Mouse (Mus musculus): ENCODE results near the gene Get4. TPM values are rescaled to one million over a fixed set of nuclear protein-coding genes. Genes with fewer than 3 reads are reported as not detected.

Gene Get4
- polyA plus RNA-seq, 1 experiment from 2014 or later, result 133 TPM

DNA sequence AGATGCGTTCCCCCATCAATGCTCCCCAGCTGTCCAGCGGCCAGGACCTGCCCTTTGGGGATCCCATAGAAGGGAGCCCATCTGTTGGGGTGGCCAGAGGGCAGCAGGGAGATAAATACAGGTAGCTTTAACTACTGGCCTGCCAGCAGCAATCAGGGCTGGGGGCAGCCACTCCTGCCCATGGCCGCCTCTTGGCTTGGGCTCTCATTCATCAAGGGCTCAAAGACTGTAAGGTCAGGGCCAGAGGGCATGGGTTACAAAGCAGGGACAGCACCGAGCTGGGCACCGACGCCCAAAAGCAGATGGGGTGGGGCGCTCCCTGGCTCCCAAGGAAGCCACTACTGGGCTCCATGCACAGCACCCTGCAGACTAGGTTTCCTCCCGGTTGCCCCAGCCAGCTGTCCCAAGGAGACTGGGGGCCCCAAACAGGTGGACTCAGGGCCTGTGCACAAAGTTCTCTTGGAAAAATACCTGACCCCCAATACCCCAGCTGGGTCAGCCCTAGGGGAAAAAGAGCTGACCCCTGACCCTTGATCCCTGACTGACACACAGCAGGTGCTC lies 19.9 kb downstream of the Get4 start:
- H3K9me3 ChIP-seq (ENCODE audit: control insufficient read depth, low read length), result no peaks in the 10 kb centered on the region
- no peak overlapping the region for H3K27ac ChIP-seq (replicated peaks)
- WGBS, result 43% methylated on average over 8 of the region's 8 CpGs

DNA sequence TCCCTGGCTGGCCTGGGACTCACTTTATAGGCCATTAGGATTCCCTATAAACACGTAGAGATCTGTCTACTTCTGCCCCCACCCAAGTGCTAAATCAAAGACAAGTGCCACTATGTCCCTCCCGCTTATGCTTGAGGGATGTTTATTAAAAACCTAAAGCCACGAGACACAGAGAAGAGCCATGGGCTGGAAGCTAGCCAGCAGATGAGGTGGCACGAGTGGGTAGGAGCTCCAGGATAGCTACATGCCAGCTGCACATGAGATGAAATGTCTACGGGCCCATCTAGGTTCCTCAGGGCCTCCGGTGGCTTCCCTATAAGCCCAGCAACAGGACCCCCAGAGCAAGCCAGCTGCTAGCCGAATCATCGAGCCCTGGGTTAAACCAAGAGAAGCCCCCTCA lies 25.2 kb downstream of the Get4 start:
- no peak overlapping the region for H3K27ac ChIP-seq (replicated peaks)
- H3K27me3 ChIP-seq (ENCODE audit: control insufficient read depth, insufficient read depth, low read length), result no peaks in the 10 kb centered on the region
- TF ChIP-seq CTCF (IDR thresholded peaks at IDR 0.05; ENCODE audit: low read depth), result no peak
- no peak for TF ChIP-seq EP300 (optimal IDR thresholded peaks at IDR 0.05)
- no peaks in the 10 kb centered on the region for H3K4me1 ChIP-seq (replicated peaks; ENCODE audit: control insufficient read depth, insufficient read depth)
- no peak overlapping the region for H3K4me3 ChIP-seq (ENCODE audit: low read depth, low read length)
- no peak for ATAC-seq (ENCODE audit: low FRiP score, low TSS enrichment)
- 71% methylated on average over 8 of the region's 8 CpGs for WGBS
- no peak overlapping the region for H3K4me2 ChIP-seq (replicated peaks; ENCODE audit: low read depth)
- H3K36me3 ChIP-seq (ENCODE audit: control insufficient read depth, insufficient read depth, low read length), result no peaks in the 10 kb centered on the region
- H3K9me3 ChIP-seq (ENCODE audit: control insufficient read depth, low read length), result no peaks in the 10 kb centered on the region
- no peak overlapping the region for H3K9ac ChIP-seq (ENCODE audit: low read length)
- no peak for DNase-seq (ENCODE audit: low spot score)

More for the DNA sequence above, 19.9 kb downstream of the Get4 start:
- Histone ChIP-seq H3K4me2 (replicated peaks; ENCODE audit: low read depth) (no peak overlapping the region), H3K9ac (ENCODE audit: low read length) (no peak overlapping the region), H3K4me3 (ENCODE audit: low read depth, low read length) (no peak overlapping the region), H3K27me3 (ENCODE audit: control insufficient read depth, insufficient read depth, low read length) (no peaks in the 10 kb centered on the region), H3K4me1 (replicated peaks; ENCODE audit: control insufficient read depth, insufficient read depth) (no peaks in the 10 kb centered on the region), H3K36me3 (ENCODE audit: control insufficient read depth, insufficient read depth, low read length) (peaks cover 12% of the 10 kb centered on the region; the same call in 1 of the 2 replicates)
- DNase-seq (ENCODE audit: low spot score) (no peak), ATAC-seq (ENCODE audit: low FRiP score, low TSS enrichment) (no peak)
- no peak for TF ChIP-seq CTCF (IDR thresholded peaks at IDR 0.05; ENCODE audit: low read depth)
- no peak for TF ChIP-seq EP300 (optimal IDR thresholded peaks at IDR 0.05)

DNA sequence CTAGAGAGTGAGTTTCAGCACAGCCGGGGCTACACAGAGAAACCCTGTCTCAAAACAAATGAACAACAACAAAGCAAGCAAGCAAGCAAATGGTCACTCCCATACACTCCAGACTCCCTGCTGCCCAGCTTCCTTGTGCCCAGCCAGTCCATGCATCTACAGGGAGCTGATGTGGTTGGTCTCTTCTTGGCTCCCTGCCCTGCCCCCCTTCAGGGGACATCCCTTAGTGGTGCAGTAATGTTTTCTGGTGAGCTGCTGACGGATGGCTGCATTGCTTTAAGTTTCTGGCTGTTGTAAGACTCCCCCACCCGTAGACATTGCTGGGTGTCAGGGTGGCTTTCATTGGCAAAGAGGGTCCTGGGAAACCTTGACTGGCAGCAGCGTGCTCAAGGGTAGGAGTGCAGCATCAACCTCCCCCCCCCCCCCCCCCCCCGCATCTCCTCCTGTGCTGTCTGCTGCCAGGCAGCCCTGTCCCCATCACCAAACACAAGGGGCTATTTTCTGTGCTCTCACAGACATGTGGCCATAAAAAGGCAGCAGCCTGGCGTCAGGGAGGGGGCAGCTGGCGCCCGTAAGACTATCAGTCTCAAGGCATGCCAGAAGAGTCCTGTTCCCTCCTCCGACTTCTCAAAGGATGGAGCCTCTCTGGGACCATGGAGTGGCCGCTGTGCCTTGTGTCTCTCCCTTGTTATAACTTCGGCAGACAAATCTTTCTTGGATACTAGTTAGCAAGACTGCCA lies 29.4 kb downstream of the Get4 start:
- no peaks in the 10 kb centered on the region for H3K36me3 ChIP-seq (ENCODE audit: control insufficient read depth, insufficient read depth, low read length)
- TF ChIP-seq EP300 (optimal IDR thresholded peaks at IDR 0.05), result no peak
- TF ChIP-seq CTCF (IDR thresholded peaks at IDR 0.05; ENCODE audit: low read depth), result no peak
- DNase-seq (ENCODE audit: low spot score) (no peak), ATAC-seq (ENCODE audit: low FRiP score, low TSS enrichment) (no peak; the same call in 1 of the 2 replicates)
- H3K4me1 ChIP-seq (replicated peaks; ENCODE audit: control insufficient read depth, insufficient read depth), result peaks cover 6% of the 10 kb centered on the region
- H3K27ac ChIP-seq (replicated peaks), result 0 out of 2 replicates have a peak overlapping the region, but pooled peaks have one; percentile 53
- WGBS, result 47% methylated on average over 10 of the region's 11 CpGs
- no peak overlapping the region for H3K9ac ChIP-seq (ENCODE audit: low read length)
- no peaks in the 10 kb centered on the region for H3K9me3 ChIP-seq (ENCODE audit: control insufficient read depth, low read length)
- H3K4me3 ChIP-seq (ENCODE audit: low read depth, low read length), result no peak overlapping the region
- no peak overlapping the region for H3K4me2 ChIP-seq (replicated peaks; ENCODE audit: low read depth)
- no peaks in the 10 kb centered on the region for H3K27me3 ChIP-seq (ENCODE audit: control insufficient read depth, insufficient read depth, low read length)

GRCm38 (mm10) chr5:139282191-139282590 lies 30.1 kb downstream of the Get4 start:
- H3K27ac ChIP-seq (replicated peaks), result peak overlapping the region; percentile 53; the same call in 1 of the 2 replicates

GRCm38 (mm10) chr5:139283460-139284180 lies 31.5 kb downstream of the Get4 start:
- Histone ChIP-seq H3K27me3 (ENCODE audit: control insufficient read depth, insufficient read depth, low read length) (no peaks in the 10 kb centered on the region), H3K36me3 (ENCODE audit: control insufficient read depth, insufficient read depth, low read length) (no peaks in the 10 kb centered on the region), H3K9me3 (ENCODE audit: control insufficient read depth, low read length) (no peaks in the 10 kb centered on the region), H3K4me3 (ENCODE audit: low read depth, low read length) (no peak overlapping the region), H3K4me2 (replicated peaks; ENCODE audit: low read depth) (no peak overlapping the region), H3K27ac (replicated peaks) (no peak overlapping the region), H3K4me1 (replicated peaks; ENCODE audit: control insufficient read depth, insufficient read depth) (peaks cover 9% of the 10 kb centered on the region), H3K9ac (ENCODE audit: low read length) (no peak overlapping the region)
- DNase-seq (ENCODE audit: low spot score), result no peak
- 95% methylated on average over 14 of the region's 14 CpGs for WGBS
- no peak for ATAC-seq (ENCODE audit: low FRiP score, low TSS enrichment)
- TF ChIP-seq EP300 (optimal IDR thresholded peaks at IDR 0.05) (no peak), CTCF (IDR thresholded peaks at IDR 0.05; ENCODE audit: low read depth) (peak; percentile 28; the same call in 1 of the 2 replicates)

More at GRCm38 (mm10) chr5:139282191-139282590, 30.1 kb downstream of the Get4 start:
- H3K9me3 ChIP-seq (ENCODE audit: control insufficient read depth, low read length), result no peaks in the 10 kb centered on the region
- no peak for TF ChIP-seq EP300 (optimal IDR thresholded peaks at IDR 0.05)
- TF ChIP-seq CTCF (IDR thresholded peaks at IDR 0.05; ENCODE audit: low read depth), result peak; percentile 99
- 5% methylated on average over 15 of the region's 15 CpGs for WGBS
- no peaks in the 10 kb centered on the region for H3K36me3 ChIP-seq (ENCODE audit: control insufficient read depth, insufficient read depth, low read length)
- H3K9ac ChIP-seq (ENCODE audit: low read length), result no peak overlapping the region; the same call in 1 of the 2 replicates
- no peak overlapping the region for H3K4me2 ChIP-seq (replicated peaks; ENCODE audit: low read depth)
- DNase-seq (ENCODE audit: low spot score) (peak; percentile 90), ATAC-seq (ENCODE audit: low FRiP score, low TSS enrichment) (peak; percentile 53)
- H3K4me3 ChIP-seq (ENCODE audit: low read depth, low read length), result no peak overlapping the region
- no peaks in the 10 kb centered on the region for H3K27me3 ChIP-seq (ENCODE audit: control insufficient read depth, insufficient read depth, low read length)
- peaks cover 9% of the 10 kb centered on the region for H3K4me1 ChIP-seq (replicated peaks; ENCODE audit: control insufficient read depth, insufficient read depth)
